Mouse (Mus musculus): ENCODE results near the gene Tpcn1.
A peak's percentile ranks its signal among the peaks of the same experiment; 100 is the strongest.

The Tpcn1 gene

GRCm38 (mm10) chr5:120577935-120578441 lies 10.5 kb downstream of the Tpcn1 start:
- DNase-seq = peak; percentile 78

GRCm38 (mm10) chr5:120576781-120577301 lies 11.6 kb downstream of the Tpcn1 start:
- DNase-seq = no peak

DNA sequence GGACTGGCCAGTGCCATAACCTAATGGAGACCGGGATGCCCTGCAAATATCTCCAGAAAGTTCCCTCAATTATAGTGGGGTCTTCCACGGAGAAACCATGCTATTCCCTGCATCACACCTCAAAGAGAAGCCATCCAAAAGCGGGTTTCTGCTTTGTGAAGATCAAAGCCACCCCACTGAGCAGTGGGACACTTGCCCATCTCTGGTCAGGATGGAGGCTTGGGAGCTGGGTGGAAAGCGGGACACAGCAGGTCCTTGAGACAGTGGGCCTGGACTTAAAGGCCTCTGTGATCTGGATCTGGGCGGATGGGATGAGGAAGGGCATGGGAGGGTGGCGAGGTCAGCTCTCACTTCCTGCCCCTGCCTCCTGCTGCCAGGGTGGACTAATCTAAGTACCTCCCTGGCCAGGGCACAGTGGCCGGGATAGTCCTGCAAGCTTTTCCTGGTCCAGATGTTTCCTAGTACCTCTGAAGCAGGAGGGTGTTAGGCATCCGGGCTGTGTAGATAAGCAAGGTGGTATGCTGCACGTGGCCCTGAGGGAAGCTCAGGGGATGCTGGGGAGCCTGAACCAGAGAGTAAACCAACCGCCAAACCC lies 13.9 kb downstream of the Tpcn1 start:
- no peak for DNase-seq

GRCm38 (mm10) chr5:120571056-120571740 lies 17.3 kb downstream of the Tpcn1 start:
- DNase-seq = peak; percentile 68

DNA sequence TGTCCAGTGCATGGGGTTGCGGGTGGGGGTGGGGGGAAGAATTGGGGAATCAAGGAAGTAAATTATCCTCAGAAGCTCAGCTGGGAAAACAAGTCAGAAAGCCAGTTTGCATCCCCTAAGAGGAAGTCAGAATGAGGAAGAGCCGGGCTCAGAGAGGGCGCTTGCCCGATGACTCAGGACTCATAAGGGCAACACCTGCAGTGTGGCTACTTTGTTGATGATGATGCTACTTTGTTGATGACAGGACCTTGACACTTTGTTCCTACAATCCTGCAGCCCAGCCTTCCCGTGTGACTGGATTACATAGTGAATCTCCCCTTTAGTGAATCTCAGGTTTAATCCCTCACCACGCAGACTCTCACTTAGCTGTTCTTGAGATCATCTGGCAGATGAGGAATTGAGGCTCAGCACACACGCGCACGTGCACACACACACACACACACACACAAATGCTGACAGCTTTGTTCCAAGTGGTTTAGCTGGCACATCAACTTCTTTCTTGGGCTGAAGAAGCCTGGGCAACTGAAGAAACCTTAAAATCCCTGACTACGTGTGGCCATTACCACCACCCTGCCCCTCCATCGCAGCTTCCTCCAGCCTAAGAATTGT lies 18.1 kb downstream of the Tpcn1 start:
- no peak for DNase-seq

- no peak for DNase-seq
Measured at GRCm38 (mm10) chr5:120569791-120570190, 18.7 kb downstream of the Tpcn1 start.

GRCm38 (mm10) chr5:120568964-120569363 lies 19.5 kb downstream of the Tpcn1 start:
- no peak for DNase-seq

DNA sequence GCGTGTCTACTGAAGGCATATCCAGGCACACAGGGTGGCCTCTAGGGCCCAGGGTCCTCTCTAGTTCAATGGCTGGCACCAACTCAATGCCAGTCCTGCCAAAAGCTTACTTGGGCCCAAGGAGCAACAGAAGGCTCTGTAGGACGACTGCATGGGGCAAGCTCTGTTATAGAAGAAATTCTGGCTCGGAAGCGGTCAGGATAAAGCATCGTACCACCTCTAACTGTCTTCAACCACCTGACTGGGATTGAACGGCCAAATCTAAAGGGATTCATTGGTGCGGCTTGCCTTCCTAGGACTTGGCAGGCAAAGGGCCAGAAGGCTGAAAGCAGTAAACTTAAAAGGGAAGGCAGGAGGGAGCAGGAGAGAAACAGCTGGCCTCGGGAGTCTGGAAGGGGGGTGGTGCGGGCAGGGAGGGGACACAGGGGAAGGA lies 20.1 kb downstream of the Tpcn1 start:
- no peak for DNase-seq

- no peak for DNase-seq
Measured at GRCm38 (mm10) chr5:120567761-120568211, 20.7 kb downstream of the Tpcn1 start.

DNA sequence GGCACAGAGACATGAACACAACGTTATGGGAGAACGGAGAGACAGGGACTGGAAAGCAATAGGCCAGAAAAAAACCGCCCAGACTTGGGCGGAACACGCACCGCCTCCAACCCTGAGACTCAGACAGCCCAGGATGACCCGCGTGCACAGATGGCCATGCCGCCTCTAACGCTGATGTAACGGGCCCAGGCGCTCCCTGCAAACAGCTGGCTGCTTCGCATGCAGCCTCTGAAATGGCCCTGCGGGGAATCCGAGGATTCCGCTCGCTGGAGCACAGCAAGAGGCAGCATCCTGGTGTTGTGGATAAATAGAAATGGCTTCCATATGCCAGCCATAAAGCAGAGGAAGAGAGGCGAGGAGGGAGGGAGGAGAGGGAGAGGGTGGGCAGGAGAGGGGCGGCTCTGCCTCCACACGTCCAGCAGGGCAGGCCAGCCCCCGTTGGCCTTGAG lies 21.2 kb downstream of the Tpcn1 start:
- peak; percentile 64 for DNase-seq

GRCm38 (mm10) chr5:120566681-120567252 lies 21.7 kb downstream of the Tpcn1 start:
- peak; percentile 72 for DNase-seq

DNA sequence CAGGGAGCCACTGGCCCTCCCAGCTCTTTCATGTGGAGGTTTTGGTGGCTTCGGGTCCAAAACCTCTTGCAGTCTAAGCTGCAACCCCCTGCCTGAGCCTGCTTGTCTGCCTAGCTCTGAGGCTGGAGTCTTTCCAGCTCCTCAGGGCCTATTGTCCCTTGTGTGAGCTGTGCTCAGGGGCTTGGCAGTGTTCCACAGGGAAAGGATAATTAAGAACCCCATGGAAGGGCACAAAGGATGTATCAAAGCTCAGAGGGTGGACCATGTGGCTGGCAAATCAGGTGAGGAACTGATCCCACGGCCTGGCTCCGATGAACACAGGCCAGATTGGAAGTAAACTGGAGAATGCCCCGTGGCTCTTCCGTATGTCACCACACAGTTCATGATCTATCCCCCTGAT lies 22.4 kb downstream of the Tpcn1 start:
- peak; percentile 75 for DNase-seq

DNA sequence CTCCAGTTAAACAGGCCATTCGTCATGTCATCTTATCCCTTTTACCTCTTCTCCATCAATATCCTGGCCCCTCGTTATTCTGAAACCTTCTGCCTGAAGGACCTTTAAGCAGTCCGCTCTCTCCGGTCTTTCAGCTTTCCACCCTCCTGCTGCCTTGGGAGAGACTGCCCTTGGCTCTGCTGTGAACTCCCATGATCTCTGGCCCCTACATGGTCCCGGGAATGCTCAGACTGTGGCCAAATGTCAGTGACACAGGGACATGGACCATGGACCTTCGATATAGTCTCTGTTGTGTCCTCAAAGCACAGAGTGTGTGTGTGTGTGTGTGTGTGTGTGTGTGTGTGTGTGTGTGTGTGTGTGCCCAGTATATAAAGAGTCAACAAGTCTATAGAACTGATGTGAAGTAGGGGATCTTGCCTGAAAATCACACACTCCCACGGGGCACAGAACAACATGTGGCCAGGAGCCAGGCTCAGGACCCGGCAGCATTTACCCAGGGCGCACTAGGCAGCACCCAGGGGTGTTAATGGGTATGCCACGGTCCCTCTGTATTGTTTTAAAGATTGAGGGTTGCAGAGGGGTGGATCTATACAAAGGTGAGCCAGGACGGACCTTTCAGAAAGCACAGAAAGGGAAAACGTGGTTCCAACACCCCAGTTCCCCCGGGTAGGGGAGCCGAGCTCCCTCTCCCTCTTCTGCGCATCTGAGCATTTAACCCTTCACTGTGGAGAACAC lies 23.1 kb downstream of the Tpcn1 start:
- DNase-seq = no peak

DNA sequence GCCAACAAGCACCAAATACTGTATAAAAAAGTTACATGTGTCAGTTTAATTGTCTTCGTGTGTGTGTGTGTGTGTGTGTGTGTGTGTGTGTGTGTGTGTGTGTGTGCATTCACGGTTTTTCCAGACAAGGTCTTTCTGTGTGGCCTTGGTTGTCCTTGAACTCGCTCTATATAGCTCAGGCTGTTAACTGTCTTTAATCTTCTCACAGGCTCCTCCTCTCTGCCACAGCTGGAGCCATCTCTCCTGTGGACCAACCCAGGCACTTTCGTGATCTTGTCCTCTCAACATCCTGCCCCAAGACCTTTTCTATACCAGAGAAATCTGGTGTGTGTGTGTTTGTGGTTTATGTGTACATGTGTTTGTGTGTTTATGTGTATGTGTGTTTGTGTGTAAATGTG lies 24.6 kb downstream of the Tpcn1 start:
- no peak for DNase-seq

GRCm38 (mm10) chr5:120562956-120563913 lies 25.2 kb downstream of the Tpcn1 start:
- DNase-seq = peak; percentile 90

DNA sequence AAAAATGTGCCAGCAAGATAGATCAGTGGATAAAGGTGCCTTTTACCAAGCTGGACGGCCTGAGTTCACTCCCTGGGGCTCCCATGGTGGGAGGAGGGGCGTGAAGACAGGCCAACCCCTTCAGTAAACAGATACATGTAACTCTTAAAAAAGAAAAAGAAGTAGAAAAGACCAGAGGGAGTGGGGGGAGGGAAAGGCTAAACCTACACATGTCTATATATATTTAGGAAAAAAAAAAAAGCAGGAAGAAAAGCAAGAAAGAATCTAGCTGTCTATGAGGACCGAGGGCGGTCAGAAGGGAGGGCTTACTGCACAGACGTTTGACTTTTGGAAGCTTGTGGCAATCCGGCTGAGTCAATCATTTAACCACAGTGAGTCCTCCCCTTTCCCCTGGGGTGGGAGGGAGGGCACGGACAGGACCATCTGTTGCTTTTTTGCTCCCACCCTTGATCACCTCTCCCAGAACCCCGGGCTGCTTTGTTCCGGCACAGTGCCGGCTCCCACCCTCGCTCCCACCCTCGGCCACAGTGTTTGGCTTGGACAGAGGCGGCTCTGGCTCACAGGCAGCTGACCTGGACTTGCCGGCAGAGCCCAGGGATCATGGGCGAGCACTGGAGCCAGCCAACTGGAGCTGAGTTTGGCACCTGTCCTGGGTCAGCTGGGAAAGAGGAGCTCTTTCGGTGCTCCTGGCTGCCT lies 27.7 kb downstream of the Tpcn1 start:
- peak; percentile 93 for DNase-seq

DNA sequence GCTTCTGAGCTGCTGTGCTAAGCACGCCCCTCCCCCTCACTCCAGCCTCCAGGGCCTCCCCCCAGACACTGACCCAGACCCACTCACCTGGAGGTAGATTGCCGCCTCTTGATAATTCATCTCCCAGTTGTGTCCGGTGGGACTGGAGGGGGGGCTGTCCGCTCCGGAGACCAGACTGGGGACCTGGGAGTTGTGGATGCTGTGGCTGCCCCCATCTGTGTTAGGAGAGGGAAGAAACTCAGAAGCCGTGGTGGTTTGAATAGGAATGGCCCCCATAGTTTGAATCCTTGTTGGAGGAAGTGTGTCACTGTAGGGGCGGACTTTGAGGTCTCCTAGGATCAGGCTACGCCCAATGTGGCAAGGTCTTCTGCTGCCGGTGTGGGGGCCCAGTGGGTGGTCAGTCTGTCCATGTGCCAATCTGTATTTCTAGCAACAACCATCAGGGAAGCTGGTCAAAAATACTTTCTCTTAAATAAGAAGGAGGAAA lies 28.3 kb downstream of the Tpcn1 start:
- DNase-seq = no peak

GRCm38 (mm10) chr5:120558762-120559161 lies 29.7 kb downstream of the Tpcn1 start:
- no peak for DNase-seq

DNA sequence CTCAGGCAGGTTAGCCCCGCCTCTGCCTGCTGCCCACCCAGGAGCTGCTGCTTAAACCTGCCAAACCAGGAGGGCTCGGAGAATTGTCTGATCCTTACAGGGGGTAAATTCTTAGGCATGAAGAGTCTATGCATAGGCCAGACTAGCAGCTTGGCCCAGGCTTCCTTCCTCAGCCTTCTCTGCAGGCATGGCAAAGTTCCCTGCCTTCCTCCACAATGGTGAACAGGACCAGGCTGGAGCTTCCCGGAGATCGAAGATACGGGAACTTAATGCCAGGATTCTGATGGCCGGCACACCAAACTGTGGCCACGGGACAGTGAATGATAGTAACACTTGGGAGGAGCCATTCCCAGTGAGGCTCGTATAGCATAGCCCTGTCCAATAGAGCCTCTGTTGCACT lies 30.4 kb downstream of the Tpcn1 start:
- DNase-seq = no peak

DNA sequence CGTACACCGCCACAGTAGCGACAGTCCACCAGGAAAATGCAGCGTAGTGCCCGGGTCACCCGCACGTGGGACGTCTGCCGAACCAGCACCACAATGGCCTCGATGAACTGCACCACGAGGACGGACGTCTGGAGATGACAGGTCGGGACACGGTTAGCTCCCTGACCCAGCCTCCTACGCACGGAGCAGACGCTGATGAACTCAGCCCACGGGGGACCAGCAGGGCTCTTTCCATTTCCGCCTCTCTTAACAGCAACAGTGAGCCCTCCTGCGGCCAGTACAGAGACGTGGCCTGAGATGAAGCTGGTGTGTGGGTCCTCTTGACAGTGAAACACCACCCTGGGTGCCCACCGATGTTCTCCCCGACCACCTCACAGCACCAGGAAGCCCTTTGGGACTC lies 32.6 kb downstream of the Tpcn1 start:
- DNase-seq = no peak

GRCm38 (mm10) chr5:120550673-120551072 lies 37.8 kb downstream of the Tpcn1 start:
- DNase-seq = no peak

All from kidney, adult 11 months (tissue).